Mouse (Mus musculus) activated CD4-positive, CD25-positive, alpha-beta regulatory T cell, adult 4 months (primary cell): ENCODE results near the gene Gucd1. TPM values are rescaled to one million over a fixed set of nuclear protein-coding genes. Genes with fewer than 3 reads are reported as not detected.
"Not testable (repeated sequence)": the region's sequence is repeated elsewhere in the genome, so short reads cannot be mapped to it uniquely, and the experiment has no call there.

Source experiments
- ATAC-seq: one replicate; pipeline ENCODE4 v1.8.0; 2017
- polyA plus RNA-seq, 2 experiments: library from polyadenylated mRNA; unstranded; fragments of 100-300 nt; shearing (Covaris generic); gene quantifications; one replicate each; pipeline ENCODE4 v1.2.1; 2017

Gene Gucd1
- polyA plus RNA-seq, 2 experiments from 2014 or later, result 11.7 to 17.0 TPM

DNA sequence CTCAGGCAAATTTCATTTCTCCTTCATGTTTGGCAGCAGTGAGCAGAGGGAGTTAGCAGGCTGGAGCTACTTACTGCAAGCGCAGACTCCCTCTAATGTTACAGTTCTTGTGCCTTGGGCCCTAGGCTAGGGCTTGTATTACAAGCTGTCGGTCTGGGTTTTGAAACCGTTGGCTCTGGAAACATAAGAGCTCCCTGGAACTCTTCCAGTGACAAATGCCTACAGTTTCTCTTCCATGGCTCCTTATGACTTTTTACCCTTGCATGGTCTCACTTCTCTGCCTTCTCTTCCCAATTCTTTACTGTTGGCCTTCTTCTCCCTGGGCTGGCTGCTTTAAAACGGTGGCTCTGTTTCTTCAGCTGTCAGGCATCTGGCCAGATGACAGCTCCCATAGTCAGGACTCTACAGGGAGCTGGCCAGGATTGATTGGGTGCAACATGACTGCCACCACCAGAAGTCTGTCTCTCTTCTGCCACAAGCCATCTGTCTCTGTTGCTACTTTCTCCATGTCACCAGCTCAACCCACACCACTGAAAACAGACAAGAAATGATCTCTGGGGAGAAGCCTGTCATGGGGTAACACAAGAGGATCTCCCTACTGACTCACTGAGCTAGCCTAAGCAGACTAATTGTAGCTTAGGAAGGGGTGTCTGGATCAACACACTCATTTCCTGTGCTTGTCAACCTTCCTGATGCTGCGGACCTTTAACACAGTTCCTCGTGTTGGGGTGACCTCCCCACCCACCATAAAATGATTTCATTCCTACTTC lies 51.8 kb downstream of the Gucd1 start:
- no peak for ATAC-seq

DNA sequence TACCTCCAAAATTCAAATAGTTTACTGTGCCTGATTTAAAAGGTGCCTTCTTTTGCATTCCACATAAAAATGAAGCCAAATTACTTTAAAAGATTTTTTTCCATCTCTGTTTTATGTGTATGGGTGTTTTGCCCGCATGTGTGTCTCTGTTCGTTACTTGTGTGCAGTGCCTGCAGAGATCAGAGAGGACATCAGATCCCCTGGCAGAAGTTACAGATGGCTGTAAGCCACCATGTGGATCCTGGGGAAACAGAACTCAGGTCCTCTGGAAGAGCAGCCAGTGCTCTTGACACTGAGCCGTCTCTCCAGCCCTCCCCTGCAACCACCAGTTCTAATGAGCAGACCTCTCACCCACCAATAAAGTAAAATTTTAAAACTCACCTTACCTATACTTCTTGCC lies 55.0 kb downstream of the Gucd1 start:
- ATAC-seq, result no peak

DNA sequence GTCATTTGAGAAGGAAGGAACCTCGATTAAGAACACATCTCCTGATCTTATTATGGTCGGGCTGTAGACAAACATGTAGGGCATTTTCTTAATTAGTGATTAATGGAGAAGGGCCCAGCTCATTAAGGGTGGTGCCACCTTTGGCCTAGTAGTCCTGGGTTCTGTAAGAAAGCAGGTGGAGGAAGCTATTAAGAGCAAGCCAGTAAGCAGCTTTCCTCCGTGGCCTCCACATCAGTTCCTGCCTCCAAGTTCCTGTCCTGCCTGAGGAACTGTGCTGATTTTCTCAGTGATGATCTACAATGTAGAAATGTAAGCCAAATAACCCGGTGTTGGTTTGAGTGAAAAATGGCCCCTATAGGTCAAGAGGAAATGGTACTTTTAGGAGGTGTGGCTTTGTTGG lies 59.4 kb downstream of the Gucd1 start:
- no peak for ATAC-seq

DNA sequence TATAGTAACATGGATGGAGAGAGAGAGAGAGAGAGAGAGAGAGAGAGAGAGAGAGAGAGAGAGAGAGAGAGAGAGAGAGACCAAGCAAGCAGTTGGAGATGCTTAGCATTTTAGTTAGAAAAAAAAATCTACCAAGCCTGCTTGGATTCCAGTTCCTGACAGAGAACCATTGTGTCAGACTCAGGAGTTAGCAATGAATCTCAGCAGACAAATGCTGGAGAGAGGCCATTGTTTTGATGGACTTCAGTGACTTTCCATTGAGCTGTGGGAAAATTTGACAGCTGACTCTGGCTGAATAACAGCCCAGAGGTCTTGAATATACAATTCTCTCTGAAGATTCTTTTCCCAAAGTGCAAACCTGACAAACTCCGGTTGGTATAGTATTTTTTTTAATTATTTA lies 59.9 kb downstream of the Gucd1 start:
- no peak for ATAC-seq

DNA sequence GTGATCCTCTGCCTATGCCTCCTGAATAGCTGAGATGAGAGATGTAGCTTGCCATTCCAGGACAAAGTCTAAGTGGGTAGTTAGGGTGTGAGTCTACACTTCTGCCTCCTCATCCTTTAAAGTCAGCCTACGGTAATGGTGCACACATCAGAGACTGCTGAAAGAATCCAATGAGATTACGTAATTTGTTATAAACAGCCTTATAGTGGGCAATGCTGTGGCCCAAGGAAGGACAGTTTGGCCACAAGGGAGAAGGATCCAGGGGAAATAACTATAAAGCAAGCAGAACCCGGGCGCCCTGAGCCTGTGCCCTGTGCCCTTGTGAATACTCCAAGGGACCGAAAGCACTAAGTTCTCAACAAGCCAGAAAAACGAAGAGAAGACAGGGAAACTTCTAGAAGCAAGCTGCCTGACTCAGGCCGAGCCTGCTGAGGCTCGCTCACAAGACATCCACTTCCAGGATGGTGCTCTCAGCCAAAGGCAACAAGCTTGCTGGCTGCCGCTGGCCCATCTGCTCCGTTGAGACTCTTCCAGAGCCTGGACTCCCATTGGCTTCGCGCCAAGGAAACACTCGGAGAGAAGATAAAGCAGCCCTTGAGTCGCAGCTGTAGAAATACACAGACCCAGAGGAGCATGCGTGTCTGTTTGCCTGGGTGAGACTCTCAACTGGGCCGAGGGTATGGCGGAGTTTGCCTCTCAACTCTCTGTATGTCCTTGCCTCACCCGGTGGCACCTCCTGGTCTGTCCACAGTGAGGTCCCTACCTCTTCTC lies 61.5 kb downstream of the Gucd1 start:
- not testable (repeated sequence) for ATAC-seq

DNA sequence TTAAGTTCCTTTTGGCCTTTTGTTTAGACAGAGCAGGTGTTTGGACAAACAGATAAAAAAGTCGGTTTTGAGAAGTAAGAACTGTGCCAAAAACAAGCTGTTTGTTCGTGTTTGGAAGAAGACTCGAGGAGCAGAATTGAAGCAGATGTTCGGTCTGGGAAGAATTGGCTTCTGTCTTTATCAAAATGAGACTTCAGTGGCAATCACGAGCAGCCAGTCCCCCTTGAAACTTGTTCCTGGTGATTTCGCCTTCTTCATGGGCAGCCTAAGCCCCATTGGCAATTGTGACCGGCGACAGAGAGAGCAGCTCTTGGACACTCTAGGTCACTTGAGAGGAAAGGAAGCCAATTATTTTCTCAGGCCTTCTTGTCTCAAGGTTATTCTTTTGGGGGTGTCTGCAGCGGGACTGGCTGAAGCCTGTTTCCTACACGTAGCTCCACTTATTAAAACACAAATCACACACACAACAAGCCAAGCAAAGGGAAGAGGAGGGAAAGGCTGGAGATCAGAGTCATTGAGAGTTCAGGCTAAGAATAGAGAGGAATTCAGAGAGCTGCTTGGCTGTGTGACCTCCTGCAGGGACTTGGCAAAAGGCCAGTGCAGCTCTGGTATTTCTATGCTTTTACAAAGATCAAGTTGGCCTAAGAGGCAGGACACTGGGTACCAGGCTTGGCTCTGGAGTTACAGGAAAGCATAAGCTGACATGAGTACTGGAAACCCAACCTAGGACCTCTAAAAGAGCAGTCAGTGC lies 66.6 kb downstream of the Gucd1 start:
- no peak for ATAC-seq

DNA sequence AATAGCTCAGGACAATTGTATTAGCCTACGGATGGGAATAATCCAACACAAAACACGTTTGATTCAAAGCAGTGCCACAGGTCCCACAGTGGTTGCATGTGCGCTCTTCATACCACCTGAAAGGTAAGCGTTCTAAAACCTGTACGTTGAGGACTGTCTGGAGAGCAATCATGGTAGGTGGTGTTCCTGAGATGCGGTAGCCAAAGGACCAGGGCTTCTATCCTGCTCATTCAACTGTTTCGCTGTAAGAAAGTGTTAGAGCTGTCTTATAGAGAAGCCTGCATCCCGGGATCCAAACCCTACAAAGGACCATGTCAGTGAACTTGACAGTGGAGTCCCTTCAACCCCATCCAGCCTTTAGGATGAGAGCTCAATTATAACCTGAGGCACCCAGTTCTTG lies 67.4 kb downstream of the Gucd1 start:
- no peak for ATAC-seq

DNA sequence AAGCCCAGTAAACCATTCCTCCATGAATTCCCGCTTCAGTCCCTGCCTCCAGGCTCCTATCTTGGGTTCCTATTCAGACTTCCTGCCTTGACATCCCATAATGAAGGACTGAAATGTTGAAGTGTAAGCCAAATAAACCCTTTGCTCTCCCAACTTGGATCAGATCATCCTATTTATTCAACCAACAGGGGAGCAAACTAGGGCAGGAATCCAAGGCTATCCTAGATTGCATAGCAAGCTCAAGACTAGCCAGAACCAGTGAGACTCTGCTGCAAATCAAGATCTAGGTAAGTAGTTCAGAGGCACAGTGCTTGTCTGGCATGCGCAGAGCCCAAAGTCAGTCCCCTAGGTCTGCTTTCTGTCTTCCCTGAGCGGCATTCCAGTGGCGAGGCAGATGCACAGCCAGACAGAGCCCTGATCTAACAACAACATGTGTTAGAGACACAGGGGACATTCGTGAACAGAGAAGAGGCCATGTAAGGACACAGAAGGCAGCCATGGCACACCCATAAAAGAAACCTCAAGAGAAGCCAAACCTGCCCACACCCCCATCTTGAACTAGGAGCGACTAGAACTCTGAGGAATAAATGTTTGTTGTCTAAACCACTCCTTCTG lies 68.9 kb downstream of the Gucd1 start:
- ATAC-seq, result no peak

DNA sequence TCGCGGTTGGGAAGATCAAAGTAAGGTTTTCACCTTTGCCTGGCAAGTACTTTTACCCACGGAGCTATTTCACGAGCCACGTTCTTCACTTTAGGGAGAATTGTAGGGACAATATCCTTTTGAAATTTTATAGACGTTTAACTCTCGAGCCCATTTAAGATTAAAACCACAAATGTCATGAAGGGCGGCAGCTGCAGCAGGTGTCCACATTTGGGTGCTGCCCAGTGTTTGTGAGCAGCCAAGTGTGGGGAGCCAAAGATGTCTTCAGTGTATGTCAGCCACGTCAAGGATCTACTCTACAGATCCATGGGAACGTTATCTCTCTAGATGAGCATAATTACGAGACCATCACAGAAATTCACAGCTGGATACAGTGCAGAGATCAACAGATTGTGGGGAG lies 70.3 kb downstream of the Gucd1 start:
- ATAC-seq, result no peak

DNA sequence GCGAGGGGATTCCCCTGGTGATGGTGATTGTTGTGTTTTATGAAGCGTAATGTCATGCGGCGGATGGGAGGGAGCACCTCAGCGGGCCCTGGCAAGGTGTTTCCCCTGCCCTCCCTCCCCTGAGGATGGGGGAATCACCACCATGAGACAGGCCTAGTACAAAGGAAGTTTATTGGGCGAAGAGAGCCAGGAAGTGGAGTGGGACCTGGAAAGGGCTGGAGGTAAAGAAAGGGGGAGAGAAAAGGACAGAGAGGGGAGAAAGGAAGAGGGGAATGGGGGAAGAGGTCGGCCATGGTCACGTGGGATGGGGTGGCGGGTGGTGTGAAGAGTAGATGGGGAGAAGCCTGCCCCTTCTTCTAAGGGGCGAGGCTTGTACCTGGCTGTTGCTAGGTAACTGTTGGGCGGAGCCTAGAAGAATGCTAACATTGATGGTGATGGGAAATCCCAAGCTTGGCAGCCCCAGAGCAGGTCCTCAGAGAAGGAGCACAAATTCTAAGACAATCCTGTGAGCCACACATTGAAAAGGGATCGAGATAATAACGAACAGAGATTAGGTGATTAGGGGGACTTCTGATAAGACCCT lies 71.2 kb downstream of the Gucd1 start:
- peak; percentile 84 for ATAC-seq

DNA sequence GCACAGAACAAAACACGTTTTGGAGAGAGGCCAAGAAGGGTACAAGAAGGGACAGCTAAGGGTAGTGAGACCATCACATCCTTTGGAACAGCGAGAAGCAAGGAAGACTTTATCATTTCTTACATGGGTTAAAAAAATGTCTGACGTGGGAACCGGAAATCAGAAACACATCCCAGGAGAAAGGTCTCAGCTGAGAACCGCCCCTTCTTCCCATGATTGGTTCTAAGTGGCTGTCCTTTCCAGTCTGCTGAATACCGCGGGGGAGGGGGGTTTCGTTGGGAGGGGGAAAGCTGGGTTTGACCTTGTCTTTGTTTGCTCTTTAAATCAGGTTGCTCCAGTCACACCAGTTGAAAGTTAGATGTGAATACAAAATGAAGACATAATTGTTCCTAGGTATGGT lies 72.7 kb downstream of the Gucd1 start:
- ATAC-seq, result no peak

DNA sequence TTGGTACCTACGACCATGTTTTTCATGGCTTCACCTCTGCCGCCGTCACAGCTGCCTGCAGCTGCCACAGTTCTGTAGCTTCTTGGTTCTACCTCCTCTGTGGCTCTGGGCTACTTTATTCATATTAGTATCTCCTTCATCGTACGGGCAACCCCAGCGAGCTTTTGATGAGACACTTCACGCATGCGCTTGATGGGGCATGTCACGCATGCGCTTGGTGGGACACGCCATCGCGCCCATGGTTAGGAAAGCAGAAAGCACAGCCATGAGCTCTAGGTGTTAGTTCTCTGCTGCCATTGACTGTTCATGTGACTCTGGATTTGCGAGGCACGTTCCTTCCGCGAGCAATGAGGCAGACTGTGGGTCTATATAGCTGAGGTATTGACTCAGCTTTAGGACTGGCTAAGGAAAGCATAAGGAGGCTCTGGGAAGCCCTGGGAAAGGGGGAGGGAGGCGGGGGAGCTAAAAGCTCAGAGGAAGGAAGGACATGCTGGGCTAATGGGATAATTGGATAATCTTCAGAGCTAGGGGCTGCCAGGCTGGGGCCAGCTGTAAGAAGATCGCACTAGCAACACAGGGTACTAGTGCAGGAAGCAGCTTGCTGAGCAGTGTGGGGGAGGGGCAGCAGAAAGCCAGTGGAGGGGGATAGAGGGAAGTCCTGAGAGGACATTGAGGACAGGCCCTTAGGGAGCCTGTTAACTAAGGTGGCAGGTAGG lies 73.5 kb downstream of the Gucd1 start:
- no peak for ATAC-seq

DNA sequence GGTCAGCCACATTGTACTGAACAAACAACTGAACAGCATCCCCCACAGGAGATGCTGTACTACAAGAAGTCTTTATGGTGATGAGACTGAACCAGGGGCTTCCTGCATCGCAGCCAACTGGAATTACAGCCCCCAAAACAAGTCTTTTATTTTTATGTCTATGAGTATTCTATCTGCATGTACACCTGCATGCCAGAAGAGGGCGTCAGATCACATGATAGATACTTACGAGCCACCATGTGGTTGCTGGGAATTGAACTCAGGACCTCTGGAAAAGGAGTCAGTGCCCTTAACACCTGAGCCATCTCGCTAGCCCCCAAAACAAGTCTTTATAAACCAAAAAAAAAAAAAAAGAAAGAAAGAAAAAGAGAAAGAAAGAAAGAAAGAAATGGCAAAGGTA lies 74.8 kb downstream of the Gucd1 start:
- no peak for ATAC-seq

DNA sequence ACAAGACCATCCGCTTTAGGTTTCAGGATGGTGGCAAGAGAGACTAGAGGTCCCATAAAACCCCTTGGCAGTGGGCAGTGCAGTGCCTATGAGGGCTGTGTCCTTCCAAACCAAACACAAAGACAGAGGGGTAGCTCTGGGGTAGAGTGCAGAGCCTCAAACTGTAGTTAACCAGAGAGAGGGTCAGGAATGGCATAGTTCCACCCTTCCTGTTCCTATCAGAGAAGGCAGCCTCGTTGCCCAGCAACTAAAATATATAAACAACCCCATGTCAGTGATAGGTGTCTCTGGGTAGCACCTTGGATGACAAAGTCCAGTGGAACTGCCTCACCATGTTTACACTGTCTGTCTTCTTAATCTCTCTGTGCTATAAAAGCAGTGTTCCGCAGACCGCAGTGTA lies 76.0 kb downstream of the Gucd1 start:
- ATAC-seq, result no peak

DNA sequence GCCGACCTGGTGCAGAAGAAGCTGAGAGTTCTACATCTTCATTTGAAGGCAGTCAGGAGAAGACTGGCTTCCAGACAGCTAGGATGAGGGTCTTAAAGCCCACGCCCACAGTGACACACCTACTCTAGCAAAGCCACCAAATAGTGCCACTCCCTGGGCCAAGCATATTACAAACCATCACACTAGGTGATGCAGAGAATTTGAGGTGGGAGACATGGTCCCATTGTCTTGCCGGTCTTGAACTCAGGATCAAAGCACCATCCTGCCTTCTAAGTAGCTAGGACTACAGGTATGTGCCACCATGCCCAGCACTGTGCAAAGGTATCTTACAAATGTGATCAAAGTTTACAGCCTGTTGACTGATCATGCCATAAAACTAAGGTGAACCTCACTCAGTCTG lies 77.0 kb downstream of the Gucd1 start:
- no peak for ATAC-seq

DNA sequence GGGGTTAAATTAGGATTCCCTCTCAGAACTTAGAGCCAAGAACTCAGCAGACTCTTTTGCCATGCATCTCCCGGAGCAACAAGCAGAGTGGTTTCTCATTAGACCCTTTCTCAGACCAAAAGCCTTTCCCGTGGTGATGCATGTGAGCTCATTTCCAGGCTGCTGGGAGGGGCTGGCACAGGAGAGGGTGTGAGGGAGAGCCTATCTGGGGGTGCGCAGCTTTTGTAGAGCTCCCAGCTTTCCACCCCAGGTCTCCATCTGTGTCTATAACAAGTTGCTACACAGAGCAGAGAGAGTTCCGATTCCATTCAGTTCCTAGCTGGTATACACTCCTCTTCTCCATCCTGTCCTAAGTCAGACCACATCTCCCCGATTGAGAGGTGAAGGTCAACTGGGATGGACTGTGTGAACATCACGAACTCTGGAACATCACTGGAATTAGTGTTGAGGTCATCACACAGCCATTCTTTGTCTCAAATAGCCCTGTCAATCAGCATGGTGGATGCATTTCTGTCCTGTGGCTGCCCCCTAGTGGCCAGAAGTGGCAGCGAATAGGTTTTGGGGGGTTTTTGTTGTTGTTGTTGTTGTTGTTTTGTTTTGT lies 78.5 kb downstream of the Gucd1 start:
- ATAC-seq, result no peak

DNA sequence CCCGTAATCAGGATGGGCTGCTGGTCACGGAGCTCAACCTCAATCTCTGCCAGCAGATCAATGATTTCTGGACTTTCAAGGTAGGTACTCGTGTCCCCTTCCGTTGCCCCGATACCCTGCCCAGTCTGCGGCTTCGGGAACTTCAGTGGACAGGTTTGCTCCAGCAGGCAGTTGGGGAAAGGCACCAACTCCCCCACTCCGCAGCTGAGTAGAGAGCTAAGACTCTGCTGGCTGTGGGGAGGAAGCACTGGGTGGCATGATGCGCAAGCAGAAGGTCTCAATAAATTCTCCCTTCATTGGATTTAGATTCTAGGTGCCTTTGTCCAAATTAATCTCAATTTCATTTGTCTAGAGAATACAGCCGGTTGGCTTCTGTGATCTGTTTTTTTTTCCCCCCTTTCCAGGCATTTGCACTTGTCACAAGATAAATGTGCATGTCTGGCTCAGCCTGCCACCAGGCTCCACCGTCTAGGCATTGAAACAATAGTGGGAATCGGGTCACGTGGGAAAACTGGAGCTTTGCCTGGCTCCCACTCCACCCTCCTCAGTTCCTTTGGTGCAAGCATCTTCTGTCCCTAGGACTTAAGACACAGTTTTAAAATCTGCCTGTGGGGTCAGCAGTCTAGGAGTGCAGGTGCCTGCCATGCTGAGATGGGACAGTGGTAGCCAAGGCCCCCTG lies 79.5 kb downstream of the Gucd1 start:
- no peak for ATAC-seq

DNA sequence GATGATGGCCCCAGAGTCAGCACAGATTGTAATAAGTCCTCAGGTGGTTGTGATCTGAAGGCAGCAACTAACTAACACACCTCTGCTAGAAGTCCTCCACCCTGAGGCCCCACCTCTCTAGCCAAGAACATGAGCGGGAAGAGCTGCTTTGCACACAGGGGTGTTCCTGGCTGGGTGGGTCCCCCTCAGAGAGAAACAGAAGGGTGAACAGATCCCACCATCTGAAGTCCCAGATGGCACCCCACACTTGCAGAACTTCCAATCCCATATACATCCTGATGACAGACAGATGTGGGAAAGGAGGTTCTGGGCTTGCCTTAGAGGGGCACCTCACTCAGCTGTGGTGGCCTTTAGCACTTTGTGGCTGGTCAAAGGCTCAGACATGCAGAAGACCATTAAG lies 80.5 kb downstream of the Gucd1 start:
- no peak for ATAC-seq

DNA sequence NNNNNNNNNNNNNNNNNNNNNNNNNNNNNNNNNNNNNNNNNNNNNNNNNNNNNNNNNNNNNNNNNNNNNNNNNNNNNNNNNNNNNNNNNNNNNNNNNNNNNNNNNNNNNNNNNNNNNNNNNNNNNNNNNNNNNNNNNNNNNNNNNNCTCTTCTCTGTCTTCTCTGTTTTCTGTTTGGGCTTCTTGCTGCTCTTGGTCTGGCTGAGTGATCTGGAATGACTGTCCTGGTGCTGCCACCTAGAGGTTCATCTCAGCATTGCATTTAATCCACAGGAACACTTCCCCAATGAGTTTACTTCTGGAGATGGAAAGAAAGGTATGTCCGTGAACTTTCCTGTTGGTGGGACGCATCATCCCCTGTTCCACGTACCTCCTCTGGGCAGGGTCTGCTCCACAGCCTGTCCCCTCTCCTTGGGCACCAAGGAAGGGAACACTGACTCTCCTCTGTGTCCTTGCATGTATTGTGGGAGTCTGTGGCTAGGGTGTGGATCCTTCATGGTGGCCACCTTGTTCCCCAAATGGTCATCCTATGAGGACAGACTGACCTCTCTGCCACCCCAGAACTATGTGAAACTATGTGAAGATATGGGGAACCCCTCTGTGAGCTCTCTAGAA lies 81.1 kb downstream of the Gucd1 start:
- peak; percentile 33 for ATAC-seq

DNA sequence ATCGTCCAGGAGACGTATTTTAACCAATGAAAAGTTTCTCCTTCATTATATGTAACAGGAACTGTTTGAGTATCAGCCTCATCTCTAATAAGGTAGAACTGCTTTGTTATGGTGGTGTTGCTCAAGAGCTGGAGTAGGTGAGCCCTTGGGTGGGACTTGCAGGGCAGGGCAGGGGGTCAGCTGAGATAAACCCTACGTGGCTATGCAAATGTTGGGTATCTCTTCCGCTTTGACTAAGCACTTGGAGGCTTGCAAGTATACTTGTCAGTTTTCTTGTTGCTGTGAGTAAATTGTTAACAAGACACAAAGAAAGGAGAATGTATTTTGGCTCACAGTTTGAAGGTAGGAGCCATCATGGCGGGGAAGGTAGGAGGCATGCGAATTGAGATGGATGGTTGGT lies 87.1 kb downstream of the Gucd1 start:
- ATAC-seq, result no peak

DNA sequence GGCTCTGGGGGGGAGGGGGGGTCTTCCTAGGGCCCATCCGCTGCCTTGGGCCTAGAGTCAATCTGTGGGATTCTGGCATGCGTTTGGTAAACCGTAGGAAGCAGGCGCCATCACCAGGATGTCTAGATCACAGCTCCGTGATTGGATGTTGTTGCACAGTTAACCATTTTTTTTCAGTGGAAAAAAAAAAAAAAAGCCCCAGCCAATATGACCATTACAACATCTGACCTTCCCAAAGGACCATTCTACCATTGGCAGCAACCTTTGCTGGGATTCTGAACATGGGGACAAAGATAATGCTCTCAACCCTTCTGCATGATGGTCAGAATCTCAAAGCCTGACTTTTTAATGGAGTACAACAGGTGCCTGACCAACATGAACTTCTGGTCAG lies 87.6 kb downstream of the Gucd1 start:
- ATAC-seq, result no peak
